Mouse (Mus musculus): ENCODE measurements around the gene Foxp2.

Foxp2 gene

GRCm38 (mm10) chr6:15355852-15356251 is 454.7 kb downstream of the Foxp2 start:
- in situ Hi-C loops (cut with MboI, MseI), result loop anchor here in 1 of 2 experiments (10.0 kb wide), 1 partner anchor 529 kb away; no protein-coding TSS in a partner anchor

GRCm38 (mm10) chr6:15370281-15370680 is 469.1 kb downstream of the Foxp2 start:
- in situ Hi-C loops (cut with MboI, MseI), result no loop called here

- in situ Hi-C loops (cut with MboI, MseI), result no loop called here
These were observed 469.7 kb downstream of the Foxp2 start for GRCm38 (mm10) chr6:15370827-15371226.

GRCm38 (mm10) chr6:15373621-15374020 is 472.5 kb downstream of the Foxp2 start:
- in situ Hi-C loops (cut with MboI, MseI), result no loop called here

- in situ Hi-C loops (cut with MboI, MseI), result no loop called here
These were observed 477.1 kb downstream of the Foxp2 start for GRCm38 (mm10) chr6:15378261-15378660.

- in situ Hi-C loops (cut with MboI, MseI), result no loop called here
These were observed 495.3 kb downstream of the Foxp2 start for GRCm38 (mm10) chr6:15396462-15396861.

- in situ Hi-C loops (cut with MboI, MseI), result no loop called here
These were observed 496.3 kb downstream of the Foxp2 start for GRCm38 (mm10) chr6:15397485-15397884.

- in situ Hi-C loops (cut with MboI, MseI), result no loop called here
These were observed 500.0 kb downstream of the Foxp2 start for GRCm38 (mm10) chr6:15401138-15401537.

GRCm38 (mm10) chr6:15402026-15402425 is 500.9 kb downstream of the Foxp2 start:
- in situ Hi-C loops (cut with MboI, MseI), result no loop called here

GRCm38 (mm10) chr6:15415099-15415498 is 514.0 kb downstream of the Foxp2 start:
- in situ Hi-C loops (cut with MboI, MseI), result no loop called here

DNA sequence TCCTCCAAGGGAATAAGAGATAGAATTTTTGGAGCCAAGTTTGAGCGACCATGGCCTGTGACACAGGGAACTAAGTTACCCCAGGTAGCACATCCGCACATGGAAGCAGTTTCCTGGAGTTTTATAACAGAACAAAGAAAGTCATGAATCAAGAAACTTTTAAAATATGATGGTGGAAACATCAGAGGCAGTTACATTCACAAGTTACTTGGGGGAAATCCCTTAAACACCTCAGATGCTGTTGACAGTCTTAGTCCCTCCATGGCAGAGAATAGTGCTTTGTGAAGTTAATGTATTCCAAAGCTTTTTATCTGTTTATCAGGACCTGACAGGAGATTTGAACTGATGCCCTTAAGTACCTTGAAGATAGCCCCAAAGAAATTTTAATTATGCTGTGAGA is 558.6 kb downstream of the Foxp2 start:
- in situ Hi-C loops (cut with MboI, MseI), result no loop called here

DNA sequence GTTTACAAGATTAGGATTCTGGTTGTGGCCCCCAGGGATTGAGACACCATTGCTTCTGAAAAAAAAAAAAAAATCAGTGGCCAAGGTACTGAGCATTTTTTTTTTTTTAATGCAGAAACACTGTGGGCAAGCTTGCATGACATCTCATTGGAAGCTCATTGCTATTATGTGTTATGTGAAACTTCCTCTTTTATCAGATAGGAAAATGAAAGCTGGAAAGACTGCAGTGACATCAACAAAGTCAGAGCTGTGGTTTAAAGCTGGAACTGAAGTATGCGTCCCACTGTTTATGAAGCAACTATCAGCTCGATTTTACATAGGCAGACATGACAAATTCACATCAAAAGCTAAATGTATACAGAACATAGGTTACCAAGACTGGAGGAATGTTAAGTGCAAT is 562.2 kb downstream of the Foxp2 start:
- in situ Hi-C loops (cut with MboI, MseI), result no loop called here

DNA sequence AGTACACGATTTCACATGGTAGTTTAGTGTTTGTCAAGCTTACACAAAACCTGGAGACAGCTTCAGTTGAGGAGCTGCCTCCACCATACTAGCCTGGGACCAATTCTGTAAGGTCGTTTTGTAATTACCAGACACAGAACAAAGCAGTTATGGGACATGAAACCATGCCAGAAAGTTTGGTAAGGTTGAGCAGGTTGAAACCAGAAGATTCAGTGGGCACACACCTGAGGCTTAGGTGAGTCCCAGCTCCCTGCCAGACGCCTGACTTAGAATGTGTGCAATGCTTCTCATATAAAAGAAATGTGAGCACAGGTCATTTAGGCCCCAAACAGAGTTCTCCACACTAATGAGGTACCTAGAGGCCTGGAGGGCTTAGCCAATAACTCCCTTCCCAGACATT is 564.3 kb downstream of the Foxp2 start:
- in situ Hi-C loops (cut with MboI, MseI), result no loop called here

DNA sequence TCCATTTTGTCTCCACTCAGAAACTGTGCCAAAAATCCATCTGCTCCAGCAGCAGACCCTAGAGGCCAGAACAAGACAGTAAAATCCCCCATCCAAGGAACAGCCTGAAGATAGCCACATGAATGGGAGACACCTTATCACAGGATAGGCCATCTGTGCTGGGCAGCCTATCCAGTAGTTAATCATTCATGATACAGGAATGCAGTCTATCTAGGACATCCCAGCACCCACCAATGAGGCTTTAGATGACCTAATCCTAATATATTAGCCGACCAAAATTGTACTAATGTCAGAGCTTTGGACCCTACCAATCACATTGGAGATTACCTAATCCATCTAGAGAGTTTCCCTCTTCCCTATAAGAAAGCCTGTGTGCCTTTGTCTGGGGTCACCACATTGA is 565.5 kb downstream of the Foxp2 start:
- in situ Hi-C loops (cut with MboI, MseI), result no loop called here

GRCm38 (mm10) chr6:15486909-15487308 is 585.8 kb downstream of the Foxp2 start:
- in situ Hi-C loops (cut with MboI, MseI), result no loop called here

Measured in T-helper 17 cell (primary cell).